Mouse (Mus musculus): Measurements from ENCODE around the gene Syt9.
A peak's percentile ranks its signal among the peaks of the same experiment; 100 is the strongest.
"Not testable (repeated sequence)": the region's sequence is repeated elsewhere in the genome, so short reads cannot be mapped to it uniquely, and the experiment has no call there.

The Syt9 gene

GRCm38 (mm10) chr7:107461699-107462440 lies 91.3 kb downstream of the Syt9 start:
- DNase-seq (ENCODE audit: low spot score), result no peak

GRCm38 (mm10) chr7:107462962-107463361 lies 92.4 kb downstream of the Syt9 start:
- no peak for DNase-seq (ENCODE audit: low spot score)

GRCm38 (mm10) chr7:107465081-107465480 lies 94.6 kb downstream of the Syt9 start:
- no peak for DNase-seq (ENCODE audit: low spot score)

- no peak for DNase-seq (ENCODE audit: low spot score)
These were observed 108.7 kb downstream of the Syt9 start for GRCm38 (mm10) chr7:107478979-107479965.

GRCm38 (mm10) chr7:107485709-107486108 lies 115.2 kb downstream of the Syt9 start:
- not testable (repeated sequence) for DNase-seq (ENCODE audit: low spot score)

GRCm38 (mm10) chr7:107495428-107495827 lies 124.9 kb downstream of the Syt9 start:
- DNase-seq (ENCODE audit: low spot score), result no peak

- no peak for DNase-seq (ENCODE audit: low spot score)
These were observed 126.4 kb downstream of the Syt9 start for GRCm38 (mm10) chr7:107496923-107497322.

GRCm38 (mm10) chr7:107500641-107501040 lies 130.1 kb downstream of the Syt9 start:
- no peak for DNase-seq (ENCODE audit: low spot score)

- DNase-seq (ENCODE audit: low spot score), result peak; percentile 9
These were observed 134.5 kb downstream of the Syt9 start for GRCm38 (mm10) chr7:107504761-107505712.

GRCm38 (mm10) chr7:107507920-107508319 lies 137.4 kb downstream of the Syt9 start:
- no peak for DNase-seq (ENCODE audit: low spot score)

- no peak for DNase-seq (ENCODE audit: low spot score)
These were observed 139.2 kb downstream of the Syt9 start for GRCm38 (mm10) chr7:107509740-107510139.

- DNase-seq (ENCODE audit: low spot score), result no peak
These were observed 146.3 kb downstream of the Syt9 start for GRCm38 (mm10) chr7:107516704-107517410.

- DNase-seq (ENCODE audit: low spot score), result no peak
These were observed 148.9 kb downstream of the Syt9 start for GRCm38 (mm10) chr7:107519256-107520025.

GRCm38 (mm10) chr7:107521411-107521810 lies 150.9 kb downstream of the Syt9 start:
- no peak for DNase-seq (ENCODE audit: low spot score)

GRCm38 (mm10) chr7:107526299-107526698 lies 155.8 kb downstream of the Syt9 start:
- DNase-seq (ENCODE audit: low spot score), result peak; percentile 33

GRCm38 (mm10) chr7:107528169-107528772 lies 157.7 kb downstream of the Syt9 start:
- DNase-seq (ENCODE audit: low spot score), result no peak

- no peak for DNase-seq (ENCODE audit: low spot score)
These were observed 158.8 kb downstream of the Syt9 start for GRCm38 (mm10) chr7:107529364-107529763.

- DNase-seq (ENCODE audit: low spot score), result no peak
These were observed 164.8 kb downstream of the Syt9 start for GRCm38 (mm10) chr7:107535311-107535710.

- DNase-seq (ENCODE audit: low spot score), result no peak
These were observed 166.0 kb downstream of the Syt9 start for GRCm38 (mm10) chr7:107536516-107536915.

GRCm38 (mm10) chr7:107540034-107540433 lies 169.5 kb downstream of the Syt9 start:
- no peak for DNase-seq (ENCODE audit: low spot score)
